Mouse (Mus musculus) hindbrain, embryonic 14.5 days (tissue): ENCODE data around the gene Zdhhc21. TPM values are rescaled to one million over a fixed set of nuclear protein-coding genes. Genes with fewer than 3 reads are reported as not detected.
A peak's percentile ranks its signal among the peaks of the same experiment; 100 is the strongest.

Experiments used
- ATAC-seq: fragments of 200-750 bp; cut with Nextera tagmentation; 2 replicates; pipeline ENCODE4 v1.8.0; 2017; ENCODE audit warnings: moderate number of reproducible peaks, mild to moderate bottlenecking, moderate TSS enrichment, moderate library complexity; ENCODE audit not compliant: low FRiP score
- DNase-seq: peaks from one replicate; pipeline ENCODE4 v3.0.0-alpha.2; 2015; ENCODE audit warnings: low spot score
- H3K27ac ChIP-seq: fragments of 300-500 bp; sonication (generic); 2 replicates; pipeline ENCODE4 v1.5.1; 2014; ENCODE audit warnings: mild to moderate bottlenecking, moderate library complexity
- H3K27me3 ChIP-seq: fragments of 300-500 bp; sonication (generic); 2 replicates; pipeline ENCODE4 v1.6.1; 2014; ENCODE audit warnings: mild to moderate bottlenecking, low read length, mixed read lengths; ENCODE audit not compliant: control insufficient read depth, insufficient read depth
- H3K36me3 ChIP-seq: fragments of 300-500 bp; sonication (generic); replicated peaks from 2 replicates; pipeline ENCODE4 v1.6.1; 2014; ENCODE audit not compliant: control insufficient read depth, insufficient read depth
- H3K4me1 ChIP-seq: fragments of 300-500 bp; sonication (generic); replicated peaks from 2 replicates; pipeline ENCODE4 v1.6.1; 2014; ENCODE audit warnings: antibody characterized with exemption, low read length, mixed read lengths; ENCODE audit not compliant: control insufficient read depth, insufficient read depth
- H3K4me2 ChIP-seq: fragments of 300-500 bp; sonication (generic); replicated peaks from 2 replicates; pipeline ENCODE4 v1.6.1; 2014; ENCODE audit warnings: mild to moderate bottlenecking, moderate library complexity
- H3K4me3 ChIP-seq: fragments of 300-500 bp; sonication (generic); replicated peaks from 2 replicates; pipeline ENCODE4 v1.5.1; 2014; ENCODE audit warnings: mild to moderate bottlenecking, low read length
- H3K9ac ChIP-seq: fragments of 300-500 bp; sonication (generic); 2 replicates; pipeline ENCODE4 v1.6.1; 2014
- H3K9me3 ChIP-seq: fragments of 300-500 bp; sonication (generic); 2 replicates; pipeline ENCODE4 v1.6.1; 2016; ENCODE audit warnings: low read length; ENCODE audit not compliant: control insufficient read depth
- WGBS: fragments of 180-500 bp; shearing (Covaris S2); extraction: QIAGEN DNeasy Blood & Tissue Kit; methylation state at CpG from one replicate; pipeline ENCODE4 v1.1.7; 2014; 5-methylcytosine and 5-hydroxymethylcytosine counted together
- polyA plus RNA-seq: library from polyadenylated mRNA; unstranded; fragments of >200 nt; fragmentation: Nextera tagmentation; extraction: Ambion mirVana; gene quantifications from 2 replicates; pipeline ENCODE4 v1.2.1, GENCODE M21; 2014

Gene Zdhhc21
- polyA plus RNA-seq, 1 experiment from 2014 or later, result 16.8 TPM

- 56% methylated on average over 5 of the region's 5 CpGs for WGBS
These were observed 11.1 kb downstream of the Zdhhc21 start for GRCm38 (mm10) chr4:82848552-82849234.

GRCm38 (mm10) chr4:82837526-82838240 is 22.1 kb downstream of the Zdhhc21 start:
- Histone ChIP-seq H3K27me3 (no peaks in the 10 kb centered on the region), H3K9ac (no peak overlapping the region), H3K27ac (no peak overlapping the region), H3K4me2 (no peak overlapping the region), H3K36me3 (peaks cover 32% of the 10 kb centered on the region), H3K9me3 (no peaks in the 10 kb centered on the region), H3K4me3 (no peak overlapping the region), H3K4me1 (no peaks in the 10 kb centered on the region)
- ATAC-seq (no peak), DNase-seq (peak; percentile 74)
- WGBS, result 73% methylated on average over 3 of the region's 3 CpGs

More at GRCm38 (mm10) chr4:82848552-82849234, 11.1 kb downstream of the Zdhhc21 start:
- Histone ChIP-seq H3K27me3 (no peaks in the 10 kb centered on the region), H3K27ac (no peak overlapping the region), H3K36me3 (peaks cover 21% of the 10 kb centered on the region), H3K9me3 (no peaks in the 10 kb centered on the region), H3K4me3 (no peak overlapping the region), H3K9ac (no peak overlapping the region), H3K4me2 (no peak overlapping the region), H3K4me1 (no peaks in the 10 kb centered on the region)
- DNase-seq, result no peak
- no peak for ATAC-seq

- Histone ChIP-seq H3K9me3 (no peaks in the 10 kb centered on the region), H3K27me3 (no peaks in the 10 kb centered on the region), H3K27ac (no peak overlapping the region), H3K36me3 (peaks cover 15% of the 10 kb centered on the region), H3K4me2 (no peak overlapping the region), H3K4me1 (no peaks in the 10 kb centered on the region), H3K9ac (no peak overlapping the region), H3K4me3 (no peak overlapping the region)
- DNase-seq (no peak), ATAC-seq (no peak)
- WGBS, result 96% methylated on average over 2 of the region's 2 CpGs
These were observed 28.6 kb downstream of the Zdhhc21 start for GRCm38 (mm10) chr4:82831155-82831554.

GRCm38 (mm10) chr4:82829429-82829828 is 30.3 kb downstream of the Zdhhc21 start:
- Histone ChIP-seq H3K36me3 (peaks cover 4% of the 10 kb centered on the region), H3K27me3 (no peaks in the 10 kb centered on the region), H3K9me3 (no peaks in the 10 kb centered on the region), H3K4me3 (no peak overlapping the region), H3K4me1 (no peaks in the 10 kb centered on the region), H3K27ac (no peak overlapping the region), H3K9ac (no peak overlapping the region), H3K4me2 (no peak overlapping the region)
- WGBS, result 60% methylated on average over 5 of the region's 5 CpGs
- no peak for ATAC-seq
- no peak for DNase-seq

GRCm38 (mm10) chr4:82827001-82827400 is 32.8 kb downstream of the Zdhhc21 start:
- no peak overlapping the region for H3K9ac ChIP-seq
- ATAC-seq, result no peak
- no peak overlapping the region for H3K4me3 ChIP-seq
- no peak overlapping the region for H3K4me2 ChIP-seq
- no peak overlapping the region for H3K27ac ChIP-seq
- no peaks in the 10 kb centered on the region; the same call in 1 of the 2 replicates for H3K36me3 ChIP-seq
- H3K9me3 ChIP-seq, result no peaks in the 10 kb centered on the region
- 52% methylated on average over 2 of the region's 2 CpGs for WGBS
- DNase-seq, result no peak
- H3K4me1 ChIP-seq, result no peaks in the 10 kb centered on the region
- no peaks in the 10 kb centered on the region for H3K27me3 ChIP-seq

- H3K4me1 ChIP-seq, result 0 out of 2 replicates have a peak, but pooled peaks cover 4% of the 10 kb centered on the region
- H3K9ac ChIP-seq, result no peak overlapping the region
- no peak for ATAC-seq
- no peak overlapping the region for H3K4me3 ChIP-seq
- no peak for DNase-seq
- H3K27me3 ChIP-seq, result no peaks in the 10 kb centered on the region
- no peaks in the 10 kb centered on the region for H3K9me3 ChIP-seq
- H3K36me3 ChIP-seq, result peaks cover 3% of the 10 kb centered on the region; the same call in 1 of the 2 replicates
- 89% methylated on average over 5 of the region's 5 CpGs for WGBS
- no peak overlapping the region for H3K4me2 ChIP-seq
- H3K27ac ChIP-seq, result no peak overlapping the region
These were observed 41.9 kb downstream of the Zdhhc21 start for GRCm38 (mm10) chr4:82817833-82818232.

- H3K4me2 ChIP-seq, result no peak overlapping the region
- peaks cover 3% of the 10 kb centered on the region; the same call in 1 of the 2 replicates for H3K36me3 ChIP-seq
- H3K4me1 ChIP-seq, result 0 out of 2 replicates have a peak, but pooled peaks cover 4% of the 10 kb centered on the region
- H3K9ac ChIP-seq, result no peak overlapping the region
- H3K9me3 ChIP-seq, result no peaks in the 10 kb centered on the region
- no peak for DNase-seq
- no peak overlapping the region for H3K27ac ChIP-seq
- 76% methylated on average over 8 of the region's 8 CpGs for WGBS
- H3K4me3 ChIP-seq, result no peak overlapping the region
- no peaks in the 10 kb centered on the region for H3K27me3 ChIP-seq
- ATAC-seq, result no peak
These were observed 43.4 kb downstream of the Zdhhc21 start for GRCm38 (mm10) chr4:82816351-82816750.

GRCm38 (mm10) chr4:82815296-82815695 is 44.5 kb downstream of the Zdhhc21 start:
- Histone ChIP-seq H3K9me3 (no peaks in the 10 kb centered on the region), H3K4me2 (no peak overlapping the region), H3K27ac (no peak overlapping the region), H3K4me1 (0 out of 2 replicates have a peak, but pooled peaks cover 4% of the 10 kb centered on the region), H3K4me3 (no peak overlapping the region), H3K9ac (no peak overlapping the region), H3K36me3 (peaks cover 3% of the 10 kb centered on the region; the same call in 1 of the 2 replicates), H3K27me3 (no peaks in the 10 kb centered on the region)
- peak; percentile 39 for DNase-seq
- 53% methylated on average over 4 of the region's 4 CpGs for WGBS
- ATAC-seq, result peak; percentile 60; the same call in 1 of the 2 replicates

- ATAC-seq (no peak), DNase-seq (no peak)
- 70% methylated on average over 6 of the region's 6 CpGs for WGBS
- Histone ChIP-seq H3K9me3 (no peaks in the 10 kb centered on the region), H3K27me3 (no peaks in the 10 kb centered on the region), H3K4me2 (no peak overlapping the region), H3K27ac (no peak overlapping the region), H3K36me3 (no peaks in the 10 kb centered on the region), H3K9ac (no peak overlapping the region), H3K4me1 (0 out of 2 replicates have a peak, but pooled peaks cover 4% of the 10 kb centered on the region), H3K4me3 (no peak overlapping the region)
These were observed 46.4 kb downstream of the Zdhhc21 start for GRCm38 (mm10) chr4:82813356-82813755.
